Mouse (Mus musculus): ENCODE measurements around the gene Nr2f6. TPM values are rescaled to one million over a fixed set of nuclear protein-coding genes. Genes with fewer than 3 reads are reported as not detected.
"Not testable (repeated sequence)": the region's sequence is repeated elsewhere in the genome, so short reads cannot be mapped to it uniquely, and the experiment has no call there.

Nr2f6 gene
- total RNA-seq, 2 experiments from 2014 or later = 20.9 to 21.5 TPM

- no peak for DNase-seq
- intact Hi-C loops (cut with DNase I) = loop anchor here (5.0 kb wide), 1 partner anchor 37 kb away; the partner anchor contains the start of gene Ankle1
These were observed 11.0 kb downstream of the Nr2f6 start for GRCm38 (mm10) chr8:71370711-71371235.

- no peak for DNase-seq
- intact Hi-C loops (cut with DNase I) = no loop called here
These were observed 12.6 kb downstream of the Nr2f6 start for GRCm38 (mm10) chr8:71369040-71369718.

GRCm38 (mm10) chr8:71368366-71368765 is 13.4 kb downstream of the Nr2f6 start:
- intact Hi-C loops (cut with DNase I) = no loop called here

GRCm38 (mm10) chr8:71367529-71368176 is 14.1 kb downstream of the Nr2f6 start:
- intact Hi-C loops (cut with DNase I) = no loop called here
- no peak for DNase-seq

More at GRCm38 (mm10) chr8:71368366-71368765, 13.4 kb downstream of the Nr2f6 start:
- DNase-seq = no peak

GRCm38 (mm10) chr8:71366771-71367528 is 14.8 kb downstream of the Nr2f6 start, which contains the start of gene Use1:
Gene Use1 (plus strand): TSS chr8:71366848.
- DNase-seq = peak; percentile 86 to 93
- intact Hi-C loops (cut with DNase I) = no loop called here

- intact Hi-C loops (cut with DNase I) = no loop called here
- no peak for DNase-seq
These were observed 23.7 kb downstream of the Nr2f6 start for GRCm38 (mm10) chr8:71358026-71358425.

GRCm38 (mm10) chr8:71351520-71351919 is 30.2 kb downstream of the Nr2f6 start:
- intact Hi-C loops (cut with DNase I) = no loop called here
- DNase-seq = no peak

- DNase-seq = no peak
- intact Hi-C loops (cut with DNase I) = no loop called here
These were observed 30.6 kb downstream of the Nr2f6 start for GRCm38 (mm10) chr8:71351117-71351516.

- intact Hi-C loops (cut with DNase I) = no loop called here
- DNase-seq = no peak
These were observed 35.2 kb downstream of the Nr2f6 start for GRCm38 (mm10) chr8:71346581-71346980.

- intact Hi-C loops (cut with DNase I) = no loop called here
These were observed 41.1 kb downstream of the Nr2f6 start for GRCm38 (mm10) chr8:71340625-71341024.

GRCm38 (mm10) chr8:71337834-71338233 is 43.9 kb downstream of the Nr2f6 start:
- not testable (repeated sequence) for DNase-seq
- intact Hi-C loops (cut with DNase I) = loop anchor here (5.0 kb wide), 1 partner anchor 69 kb away; the partner anchor contains the start of gene Ankle1

More at GRCm38 (mm10) chr8:71340625-71341024, 41.1 kb downstream of the Nr2f6 start:
- DNase-seq = no peak

GRCm38 (mm10) chr8:71324848-71325247 is 56.9 kb downstream of the Nr2f6 start:
- intact Hi-C loops (cut with DNase I) = no loop called here
- no peak for DNase-seq

Other genes with a start within 250 kb of the Nr2f6 start
- 1 to 10 TPM; 8.8 to 9.3 TPM for gene Myo9b, start 109.2 kb downstream of the Nr2f6 start, total RNA-seq (2021)
- gene Haus8, start 109.0 kb downstream of the Nr2f6 start, total RNA-seq (2021) = 1 to 10 TPM; 5.3 to 6.3 TPM
- 10 to 100 TPM; 75.4 to 96.2 TPM for gene Use1, start 15.1 kb downstream of the Nr2f6 start, total RNA-seq (2021)
- gene Ocel1, start 10.7 kb downstream of the Nr2f6 start, total RNA-seq (2021) = 1 to 10 TPM; 5.1 to 7.5 TPM
- 1 to 10 TPM; 6.4 to 8.1 TPM for gene Ushbp1, start 13.8 kb upstream of the Nr2f6 start, total RNA-seq (2021)
- gene Babam1, start 14.9 kb upstream of the Nr2f6 start, total RNA-seq (2021) = 10 to 100 TPM; 60.1 to 68.3 TPM
- under 1 TPM; 0.12 to 0.46 TPM for gene Ankle1, start 24.1 kb upstream of the Nr2f6 start, total RNA-seq (2021)
- 10 to 100 TPM; 19.3 to 26.9 TPM for gene Abhd8, start 81.7 kb upstream of the Nr2f6 start, total RNA-seq (2021)
- 10 to 100 TPM; 66.7 to 67.1 TPM for gene Mrpl34, start 83.0 kb upstream of the Nr2f6 start, total RNA-seq (2021)
- 10 to 100 TPM; 20.4 to 27.6 TPM for gene Dda1, start 87.2 kb upstream of the Nr2f6 start, total RNA-seq (2021)
- gene Ano8, start 104.0 kb upstream of the Nr2f6 start, total RNA-seq (2021) = 10 to 100 TPM; 13.8 to 16.0 TPM
- 10 to 100 TPM in 1 of 2 experiments, 1 to 10 TPM in 1; 8.0 to 10.5 TPM for gene Gtpbp3, start 106.1 kb upstream of the Nr2f6 start, total RNA-seq (2021)
- gene Plvap, start 129.8 kb upstream of the Nr2f6 start, total RNA-seq (2021) = 1 to 10 TPM; 5.6 to 9.3 TPM
- not detected for gene Ccdc194, start 143.8 kb upstream of the Nr2f6 start, total RNA-seq (2021)
- 1 to 10 TPM; 7.6 to 9.9 TPM for gene Bst2, start 155.5 kb upstream of the Nr2f6 start, total RNA-seq (2021)
- gene Mvb12a, start 161.0 kb upstream of the Nr2f6 start, total RNA-seq (2021) = 10 to 100 TPM; 20.8 to 24.8 TPM
- gene Tmem221, start 176.9 kb upstream of the Nr2f6 start, total RNA-seq (2021) = under 1 TPM in 1 of 2 experiments, not detected in 1; 0.15 TPM
- under 1 TPM; 0.10 TPM for gene Nxnl1, start 184.6 kb upstream of the Nr2f6 start, total RNA-seq (2021)
- 10 to 100 TPM; 55.9 to 77.1 TPM for gene Slc27a1, start 186.9 kb upstream of the Nr2f6 start, total RNA-seq (2021)
- 10 to 100 TPM; 25.6 to 26.1 TPM for gene Pgls, start 210.2 kb upstream of the Nr2f6 start, total RNA-seq (2021)
- gene Fam129c, start 215.7 kb upstream of the Nr2f6 start, total RNA-seq (2021) = under 1 TPM; 0.71 to 0.76 TPM
- gene Colgalt1, start 229.0 kb upstream of the Nr2f6 start, total RNA-seq (2021) = 10 to 100 TPM; 33.0 to 35.6 TPM